ENCODE assay signal across 25 mouse cellular contexts in genomic region chr4:136456516-136457218, GRCm38 (mm10). TPM values are rescaled to one million over a fixed set of nuclear protein-coding genes. Genes with fewer than 3 reads are reported as not detected.
A peak's percentile ranks its signal among the peaks of the same experiment; 100 is the strongest.
DNase-seq lines count a peak whose midpoint lies in the region; ATAC-seq lines count a peak whose summit lies in the region.
"Had no signal": no experiment of that assay in that cellular context is flagged by ENCODE, and none has a peak within 500 bp of the region (broad histone marks: within the 10 kb centered on the region; RNA-seq: fewer than 3 reads in every experiment).

No protein-coding gene starts in this region.

- DNase-seq in cerebellum, adult 8-10 months, result peak; percentile 22
- DNase-seq in cerebellum, adult 18-20 months, result no peak
- DNase-seq in heart, adult 11 months, result peak; percentile 84
- DNase-seq in heart, postnatal 4 days, result no peak
- DNase-seq in ES-CJ7 (ENCODE audit: low read depth, low spot score), result peak; percentile 55
- peak; percentile 57 to 69 for DNase-seq in cerebellum, postnatal 10 days
- DNase-seq in ovary, postnatal 14 days (ENCODE audit: low spot score), result no peak
- DNase-seq: adrenal gland, postnatal 10 days; adrenal gland, postnatal 36 days; B cell, adult 2 months; embryo, embryonic 11 days; gastrocnemius, postnatal 10 days; heart, adult 18-20 months; heart, postnatal 14 days; kidney, adult 18-20 months; kidney, adult 9 months had no signal

- no peak for ATAC-seq in megakaryocyte progenitor cell, adult 5-6 weeks (replicated peaks; ENCODE audit: poor library complexity)
- ATAC-seq: forebrain, embryonic 16.5 days; hindbrain, embryonic 16.5 days; inflammation-experienced regulatory T-cells, adult 6 months; intestine, embryonic 16.5 days had no signal

RNA-seq across cellular contexts. Expression of gene 6030445D17Rik, which starts 5.4 kb away (rescaled TPM):
- total RNA-seq in heart, postnatal 4 days (2021), result under 1 TPM; 0.34 to 0.45 TPM
- total RNA-seq in megakaryocyte progenitor cell, adult 5-6 weeks (2015), result not detected in 2 replicates
- total RNA-seq in megakaryocyte progenitor cell, adult 5-6 weeks (2017), result not detected in 2 replicates
- total RNA-seq: CH12.LX had no signal

RNA-seq across cellular contexts. Expression of gene Luzp1, which starts 12.9 kb away (rescaled TPM):
- 10 to 100 TPM; 58.4 to 62.3 TPM for total RNA-seq in heart, postnatal 4 days (2021)
- total RNA-seq in megakaryocyte progenitor cell, adult 5-6 weeks (2015), result 3.4 and 3.7 TPM in 2 replicates
- 2.3 and 3.3 TPM in 2 replicates for total RNA-seq in megakaryocyte progenitor cell, adult 5-6 weeks (2017)

RNA-seq across cellular contexts. Expression of gene Htr1d, which starts 33.3 kb away (rescaled TPM):
- total RNA-seq in heart, postnatal 4 days (2021), result not detected
- total RNA-seq in megakaryocyte progenitor cell, adult 5-6 weeks (2015), result not detected in 2 replicates
- not detected in 2 replicates for total RNA-seq in megakaryocyte progenitor cell, adult 5-6 weeks (2017)
- total RNA-seq: CH12.LX; gastrocnemius, adult 18-20 months; gastrocnemius, postnatal 4 days; heart, adult 18-20 months; heart, postnatal 14 days; hematopoietic stem cell, adult 5-6 weeks had no signal

Comparison
In these comparisons a context has a peak if more than half of its experiments do, and no peak if none do; other contexts are left out.
1. DNase-seq: peak in cerebellum, adult 8-10 months (single experiment), heart, adult 11 months (single experiment), ES-CJ7 (single experiment) and cerebellum, postnatal 10 days (2 of 2); none in cerebellum, adult 18-20 months (0 of 2), heart, postnatal 4 days (single experiment) and ovary, postnatal 14 days (single experiment).
2. RNA of gene Luzp1, which starts 12.9 kb away (total RNA-seq): 58.4 to 62.3 TPM in heart, postnatal 4 days; 2.3 to 3.7 TPM in megakaryocyte progenitor cell, adult 5-6 weeks; every median in the first group is over 10 times any median in the second.